Comparison of ENCODE assay signal across 8 mouse cellular contexts in the genomic region with DNA sequence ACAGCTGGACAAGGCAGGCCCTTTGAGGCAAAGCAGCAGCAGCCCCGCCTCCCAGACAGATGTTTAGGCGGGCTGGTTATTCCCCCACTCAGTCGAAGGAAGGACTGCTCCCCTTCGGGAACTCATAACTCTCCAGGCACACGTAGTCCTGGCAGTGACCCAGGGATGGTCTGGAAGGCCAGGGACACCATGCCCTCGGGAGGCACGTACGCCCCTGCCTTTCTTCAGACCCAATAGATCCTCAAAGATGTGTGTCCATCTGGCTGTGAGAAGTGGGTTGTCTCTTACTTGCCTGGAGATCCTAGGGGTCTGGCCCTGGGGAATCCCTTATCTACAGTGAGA. TPM values are rescaled to one million over a fixed set of nuclear protein-coding genes. Genes with fewer than 3 reads are reported as not detected.
DNase-seq lines count a peak whose midpoint lies in the region; ATAC-seq and TF ChIP-seq lines count a peak whose summit lies in the region.
"Had no signal": no experiment of that assay in that cellular context is flagged by ENCODE, and none has a peak within 500 bp of the region (broad histone marks: within the 10 kb centered on the region; RNA-seq: fewer than 3 reads in every experiment).

No protein-coding gene starts in this region.

- WGBS in lung, embryonic 16.5 days = 2% methylated on average over 8 of the region's 8 CpGs
- 12% methylated on average over 8 of the region's 8 CpGs for WGBS in forebrain, embryonic 11.5 days
- WGBS in limb, embryonic 12.5 days = 10% methylated on average over 8 of the region's 8 CpGs
- under 1% methylated on average over 8 of the region's 8 CpGs for WGBS in small intestine, adult 2 months

- no peaks in the 10 kb centered on the region for H3K27me3 ChIP-seq in lung, embryonic 16.5 days (ENCODE audit: control insufficient read depth, insufficient read depth, low read depth, low read length)
- no peaks in the 10 kb centered on the region for H3K27me3 ChIP-seq in forebrain, embryonic 11.5 days (ENCODE audit: control insufficient read depth, insufficient read depth, low read length)
- no peaks in the 10 kb centered on the region for H3K27me3 ChIP-seq in limb, embryonic 12.5 days
- no peaks in the 10 kb centered on the region for H3K27me3 ChIP-seq in small intestine, adult 2 months (ENCODE audit: control insufficient read depth, insufficient read depth, low read length)

- peak overlapping the region; percentile 61 for H3K4me3 ChIP-seq in lung, embryonic 16.5 days (ENCODE audit: low read length)
- peak overlapping the region; percentile 17 for H3K4me3 ChIP-seq in forebrain, embryonic 11.5 days (ENCODE audit: low read depth, low read length)
- H3K4me3 ChIP-seq in limb, embryonic 12.5 days (replicated peaks) = peak overlapping the region; percentile 57
- peak overlapping the region; percentile 35 for H3K4me3 ChIP-seq in small intestine, adult 2 months (ENCODE audit: low read depth, low read length)

- ATAC-seq in lung, embryonic 16.5 days (ENCODE audit: low read depth) = no peak
- ATAC-seq in forebrain, embryonic 11.5 days (replicated peaks; ENCODE audit: low FRiP score) = no peak
- ATAC-seq in limb, embryonic 12.5 days (ENCODE audit: insufficient number of reproducible peaks, insufficient read depth, low FRiP score, low TSS enrichment, low read depth) = no peak
- no peak for ATAC-seq in inflammation-experienced regulatory T-cells, adult 6 months

- DNase-seq in lung, postnatal 10 days = no peak
- no peak for DNase-seq in forebrain, embryonic 11.5 days (ENCODE audit: low spot score)
- DNase-seq in adrenal gland, postnatal 4 days (ENCODE audit: low spot score in 2 of 2) = no peak

- peak overlapping the region; percentile 95 for H3K27ac ChIP-seq in lung, embryonic 16.5 days (ENCODE audit: low read length)
- H3K27ac ChIP-seq in forebrain, embryonic 11.5 days (ENCODE audit: low read depth, low read length) = peak overlapping the region; percentile 70
- H3K27ac ChIP-seq in limb, embryonic 12.5 days = peak overlapping the region; percentile 87
- H3K27ac ChIP-seq in small intestine, adult 2 months (ENCODE audit: insufficient read depth, low read depth, low read length) = peak overlapping the region; percentile 7

- no peak for TF ChIP-seq POLR2A in small intestine, adult 2 months (IDR thresholded peaks at IDR 0.05; ENCODE audit: low read depth, low read length)

- no peaks in the 10 kb centered on the region; the same call in 1 of the 2 replicates for H3K36me3 ChIP-seq in lung, embryonic 16.5 days (ENCODE audit: control insufficient read depth, insufficient read depth, low read length)
- H3K36me3 ChIP-seq in forebrain, embryonic 11.5 days (ENCODE audit: control insufficient read depth, insufficient read depth, low read length) = no peaks in the 10 kb centered on the region
- H3K36me3 ChIP-seq in limb, embryonic 12.5 days = peaks cover 31% of the 10 kb centered on the region
- H3K36me3 ChIP-seq in small intestine, adult 2 months (ENCODE audit: control insufficient read depth, insufficient read depth, low read length) = peaks cover 21% of the 10 kb centered on the region

- H3K9ac ChIP-seq in lung, embryonic 16.5 days (ENCODE audit: low read length) = peak overlapping the region; percentile 65
- H3K9ac ChIP-seq in forebrain, embryonic 11.5 days (ENCODE audit: low read length) = peak overlapping the region; percentile 35
- peak overlapping the region; percentile 52 for H3K9ac ChIP-seq in limb, embryonic 12.5 days (replicated peaks)

- H3K4me1 ChIP-seq in lung, embryonic 16.5 days (replicated peaks; ENCODE audit: control insufficient read depth, insufficient read depth, low read length) = peaks cover 36% of the 10 kb centered on the region
- peaks cover 13% of the 10 kb centered on the region for H3K4me1 ChIP-seq in forebrain, embryonic 11.5 days (replicated peaks; ENCODE audit: control insufficient read depth, insufficient read depth, low read length)
- peaks cover 21% of the 10 kb centered on the region for H3K4me1 ChIP-seq in limb, embryonic 12.5 days (replicated peaks)
- H3K4me1 ChIP-seq in small intestine, adult 2 months (ENCODE audit: control insufficient read depth, insufficient read depth, insufficient read length, low read length) = peaks cover 33% of the 10 kb centered on the region

- no peak for TF ChIP-seq CTCF in small intestine, adult 2 months (IDR thresholded peaks at IDR 0.05; ENCODE audit: extremely low read depth, insufficient read length, insufficient replicate concordance, low read depth, low read length)

- H3K9me3 ChIP-seq in lung, embryonic 16.5 days (ENCODE audit: control insufficient read depth, low read length) = no peaks in the 10 kb centered on the region
- no peaks in the 10 kb centered on the region for H3K9me3 ChIP-seq in forebrain, embryonic 11.5 days (ENCODE audit: control insufficient read depth, low read length)
- H3K9me3 ChIP-seq in limb, embryonic 12.5 days = no peaks in the 10 kb centered on the region

- H3K4me2 ChIP-seq in lung, embryonic 16.5 days (ENCODE audit: low read depth, low read length) = peak overlapping the region; percentile 94
- peak overlapping the region; percentile 89; the same call in 1 of the 2 replicates for H3K4me2 ChIP-seq in forebrain, embryonic 11.5 days (ENCODE audit: low read depth, low read length, severe bottlenecking)
- H3K4me2 ChIP-seq in limb, embryonic 12.5 days = peak overlapping the region; percentile 91

RNA-seq across cellular contexts. Expression of a gene that starts 6.4 kb away (rescaled TPM):
- polyA plus RNA-seq in lung, embryonic 16.5 days (2015; fragmentation: Nextera tagmentation; extraction: Ambion mirVana) = 69.4 and 86.6 TPM in 2 replicates
- polyA plus RNA-seq in forebrain, embryonic 11.5 days (2014; fragmentation: Nextera tagmentation; extraction: Ambion mirVana) = 47.4 and 49.3 TPM in 2 replicates
- 39.1 and 43.7 TPM in 2 replicates for polyA plus RNA-seq in limb, embryonic 12.5 days (2016; fragmentation: Nextera tagmentation; extraction: Ambion mirVana)
- polyA plus RNA-seq in small intestine, adult 2 months (2012; rRNA removed) = 115 and 258 TPM in 2 replicates
- polyA plus RNA-seq in inflammation-experienced regulatory T-cells, adult 6 months (2017; shearing (Covaris generic)) = 10 to 100 TPM in 2 of 3 experiments, 1 to 10 TPM in 1; 9.2 to 15.0 (median 13.7) TPM
- 10 to 100 TPM; 14.7 to 15.1 TPM for total RNA-seq in adrenal gland, postnatal 4 days (2021)

RNA-seq across cellular contexts. Expression of a gene that starts 6.5 kb away (rescaled TPM):
- polyA plus RNA-seq in lung, embryonic 16.5 days (2015; fragmentation: Nextera tagmentation; extraction: Ambion mirVana) = 72.3 and 77.2 TPM in 2 replicates
- polyA plus RNA-seq in forebrain, embryonic 11.5 days (2014; fragmentation: Nextera tagmentation; extraction: Ambion mirVana) = 99.6 and 102 TPM in 2 replicates
- polyA plus RNA-seq in limb, embryonic 12.5 days (2016; fragmentation: Nextera tagmentation; extraction: Ambion mirVana) = 95.8 and 102 TPM in 2 replicates
- polyA plus RNA-seq in small intestine, adult 2 months (2012; rRNA removed) = 21.3 and 34.2 TPM in 2 replicates
- polyA plus RNA-seq in inflammation-experienced regulatory T-cells, adult 6 months (2017; shearing (Covaris generic)) = 10 to 100 TPM; 40.5 to 51.6 (median 46.7) TPM
- total RNA-seq in adrenal gland, postnatal 4 days (2021) = 10 to 100 TPM; 77.1 to 91.9 TPM

RNA-seq across cellular contexts. Expression of a gene that starts 8.2 kb away (rescaled TPM):
- polyA plus RNA-seq in lung, embryonic 16.5 days (2015; fragmentation: Nextera tagmentation; extraction: Ambion mirVana) = 1.3 and 1.4 TPM in 2 replicates
- 3.3 TPM in 2 replicates for polyA plus RNA-seq in forebrain, embryonic 11.5 days (2014; fragmentation: Nextera tagmentation; extraction: Ambion mirVana)
- polyA plus RNA-seq in limb, embryonic 12.5 days (2016; fragmentation: Nextera tagmentation; extraction: Ambion mirVana) = 4.2 and 5.2 TPM in 2 replicates
- polyA plus RNA-seq in small intestine, adult 2 months (2012; rRNA removed) = 4.9 and 8.1 TPM in 2 replicates
- polyA plus RNA-seq in inflammation-experienced regulatory T-cells, adult 6 months (2017; shearing (Covaris generic)) = 10 to 100 TPM in 1 of 3 experiments, 1 to 10 TPM in 2; 4.6 to 11.3 (median 8.5) TPM
- total RNA-seq in adrenal gland, postnatal 4 days (2021) = 1 to 10 TPM in 1 of 2 experiments, under 1 TPM in 1; 0.82 to 1.0 TPM
- total RNA-seq: layer of hippocampus, adult 8-10 months had no signal

RNA-seq across cellular contexts. Expression of a gene that starts 28.1 kb away (rescaled TPM):
- polyA plus RNA-seq in lung, embryonic 16.5 days (2015; fragmentation: Nextera tagmentation; extraction: Ambion mirVana) = 8.6 and 8.9 TPM in 2 replicates
- 14.0 and 16.1 TPM in 2 replicates for polyA plus RNA-seq in forebrain, embryonic 11.5 days (2014; fragmentation: Nextera tagmentation; extraction: Ambion mirVana)
- 17.0 and 19.0 TPM in 2 replicates for polyA plus RNA-seq in limb, embryonic 12.5 days (2016; fragmentation: Nextera tagmentation; extraction: Ambion mirVana)
- polyA plus RNA-seq in small intestine, adult 2 months (2012; rRNA removed) = 4.0 and 7.4 TPM in 2 replicates
- 1 to 10 TPM; 1.3 to 2.2 (median 1.7) TPM for polyA plus RNA-seq in inflammation-experienced regulatory T-cells, adult 6 months (2017; shearing (Covaris generic))
- 1 to 10 TPM; 8.8 to 9.9 TPM for total RNA-seq in adrenal gland, postnatal 4 days (2021)

RNA-seq across cellular contexts. Expression of a gene that starts 28.3 kb away (rescaled TPM):
- polyA plus RNA-seq in lung, embryonic 16.5 days (2015; fragmentation: Nextera tagmentation; extraction: Ambion mirVana) = 48.5 and 48.8 TPM in 2 replicates
- 87.5 and 116 TPM in 2 replicates for polyA plus RNA-seq in forebrain, embryonic 11.5 days (2014; fragmentation: Nextera tagmentation; extraction: Ambion mirVana)
- 95.3 and 98.1 TPM in 2 replicates for polyA plus RNA-seq in limb, embryonic 12.5 days (2016; fragmentation: Nextera tagmentation; extraction: Ambion mirVana)
- polyA plus RNA-seq in small intestine, adult 2 months (2012; rRNA removed) = 49.1 and 67.1 TPM in 2 replicates
- 1 to 10 TPM; 1.5 to 6.2 (median 4.6) TPM for polyA plus RNA-seq in inflammation-experienced regulatory T-cells, adult 6 months (2017; shearing (Covaris generic))
- 10 to 100 TPM; 88.5 to 96.4 TPM for total RNA-seq in adrenal gland, postnatal 4 days (2021)

Comparison
In these comparisons a context has a peak if more than half of its experiments do, and no peak if none do; other contexts are left out.
1. H3K27ac ChIP-seq: peak in every context shown above with its lines; median percentile 95 in lung, embryonic 16.5 days; 87 in limb, embryonic 12.5 days; 70 in forebrain, embryonic 11.5 days; 7 in small intestine, adult 2 months.